Mouse (Mus musculus): ENCODE data around the gene Mbnl2.

DNA sequence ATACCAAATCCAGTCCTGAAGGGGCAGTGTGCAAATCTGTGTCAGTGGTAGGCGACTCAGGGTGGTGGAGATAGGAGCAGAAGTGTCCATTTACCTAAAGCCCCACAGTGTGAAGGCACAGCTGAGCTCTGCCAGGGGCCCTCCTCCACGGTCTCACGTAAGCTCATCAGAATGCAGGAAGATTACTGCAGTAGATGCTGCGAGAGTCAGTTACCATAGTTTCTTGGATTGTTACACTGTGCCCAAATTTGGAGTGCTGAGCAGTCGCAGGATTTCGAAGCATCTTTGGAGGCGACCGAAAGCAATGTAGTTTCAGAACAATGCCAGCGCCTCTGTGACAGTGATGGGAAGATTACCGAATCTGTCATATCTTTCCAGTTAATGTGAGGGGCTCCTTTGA lies 116.2 kb downstream of the Mbnl2 start:
- TF ChIP-seq FLI1 (IDR thresholded peaks at IDR 0.05; ENCODE audit: low read length) (no peak), GATA1 (IDR thresholded peaks at IDR 0.05; ENCODE audit: borderline replicate concordance, low read length) (no peak)

Measured in megakaryocyte, embryonic 14.5 days (primary cell).